Mouse (Mus musculus) small intestine, adult 2 months (tissue): ENCODE results near the gene Arhgap32.

ENCODE experiments used
- CTCF ChIP-seq: fragments of 200-500 bp; IDR thresholded peaks from 2 replicates; pipeline ENCODE4 v1.5.1; 2012; ENCODE audit warnings: low read depth, mild to moderate bottlenecking, control low read depth, inconsistent platforms, low read length, moderate library complexity, mixed read lengths; ENCODE audit not compliant: insufficient replicate concordance, insufficient read length; ENCODE audit errors: extremely low read depth
- POLR2A ChIP-seq: fragments of 200-500 bp; IDR thresholded peaks from 2 replicates; pipeline ENCODE4 v1.6.1; 2012; ENCODE audit warnings: low read depth, mild to moderate bottlenecking, control low read depth, inconsistent platforms, low read length, moderate library complexity

DNA sequence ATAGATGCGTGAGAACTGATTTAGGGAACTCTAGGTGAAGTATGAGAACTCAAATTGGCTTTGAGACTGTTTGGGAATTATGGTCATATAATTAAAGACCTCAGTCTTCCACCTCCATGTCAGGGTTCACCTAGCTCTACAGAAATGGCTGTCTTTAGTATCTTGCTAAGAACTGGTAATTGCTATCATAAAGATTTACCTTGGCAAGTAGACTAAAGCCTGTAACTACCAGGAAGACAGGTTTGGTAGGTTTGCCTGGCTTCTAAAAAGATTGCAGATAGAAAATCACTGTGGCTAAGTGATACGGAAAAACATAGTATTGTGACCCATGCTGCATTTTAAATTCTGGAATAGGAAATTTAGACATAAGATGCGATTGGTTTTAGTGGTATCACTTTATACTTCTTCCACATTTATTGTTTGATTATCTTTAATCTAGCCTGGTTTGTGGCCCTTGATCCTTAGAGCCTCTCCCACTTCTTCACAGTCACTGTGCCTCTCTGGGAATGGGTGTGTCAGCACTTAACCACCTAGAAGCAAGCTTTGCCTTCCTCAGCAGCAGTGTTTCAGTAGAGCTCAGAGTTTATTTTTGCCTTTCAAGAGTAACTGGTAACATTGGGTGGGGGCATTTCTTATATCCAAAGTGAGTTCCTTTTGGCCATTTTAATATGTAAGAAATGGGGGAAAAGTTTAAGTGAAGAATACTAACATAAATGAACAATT, 119.0 kb downstream of the Arhgap32 start:
- TF ChIP-seq POLR2A (no peak), CTCF (no peak)
